Mouse (Mus musculus) bone marrow macrophage, adult 2 months (primary cell): ENCODE data around the gene Inppl1. TPM values are rescaled to one million over a fixed set of nuclear protein-coding genes. Genes with fewer than 3 reads are reported as not detected.

Experiments used
- H3K27ac ChIP-seq: 2 replicates; pipeline ENCODE4 v1.5.1; 2012; ENCODE audit warnings: low read depth, low read length; ENCODE audit not compliant: insufficient read depth
- H3K4me1 ChIP-seq: 2 replicates; pipeline ENCODE4 v1.6.1; 2012; ENCODE audit warnings: low read length; ENCODE audit not compliant: control insufficient read depth, insufficient read depth
- H3K4me3 ChIP-seq: 2 replicates; pipeline ENCODE4 v1.5.1; 2012; ENCODE audit warnings: mild to moderate bottlenecking, low read length, moderate library complexity; ENCODE audit not compliant: insufficient read depth
- CTCF ChIP-seq: IDR thresholded peaks from 2 replicates; pipeline ENCODE4 v1.5.1; 2012; ENCODE audit warnings: low read depth, mild to moderate bottlenecking, low read length, moderate library complexity
- POLR2A ChIP-seq: IDR thresholded peaks from 2 replicates; pipeline ENCODE4 v1.6.1; 2012; ENCODE audit warnings: mild to moderate bottlenecking, low read depth, low read length, borderline replicate concordance
- polyA plus RNA-seq: library from polyadenylated mRNA; stranded (reverse); fragments of >200 nt; gene quantifications from 2 replicates; pipeline ENCODE4 v1.2.4, GENCODE M21; 2012; ENCODE audit not compliant: missing spikeins, insufficient read depth, insufficient read length

Inppl1 gene
- polyA plus RNA-seq, 1 experiment = 115 TPM

GRCm38 (mm10) chr7:101817861-101818401 is 20.1 kb downstream of the Inppl1 start, which contains the start of gene Phox2a:
Gene Phox2a (plus strand): TSS chr7:101818313.
- no peak for TF ChIP-seq POLR2A
- no peak for TF ChIP-seq CTCF
- Histone ChIP-seq H3K4me1 (peaks cover 3% of the 10 kb centered on the region; the same call in 1 of the 2 replicates), H3K27ac (no peak within 1 kb of the TSS), H3K4me3 (no peak within 1 kb of the TSS)

- H3K4me1 ChIP-seq = no peaks in the 10 kb centered on the region
- H3K27ac ChIP-seq = no peak overlapping the region
- TF ChIP-seq CTCF = no peak
- no peak for TF ChIP-seq POLR2A
- no peak overlapping the region for H3K4me3 ChIP-seq
These were observed 61.0 kb downstream of the Inppl1 start for GRCm38 (mm10) chr7:101777053-101777452.

- H3K27ac ChIP-seq = no peak overlapping the region
- no peak for TF ChIP-seq POLR2A
- no peak for TF ChIP-seq CTCF
- H3K4me3 ChIP-seq = no peak overlapping the region
- no peaks in the 10 kb centered on the region for H3K4me1 ChIP-seq
These were observed 65.3 kb downstream of the Inppl1 start for GRCm38 (mm10) chr7:101772687-101773086.

Other genes with a start within 250 kb of the Inppl1 start
- gene Clpb, start 174.6 kb downstream of the Inppl1 start, polyA plus RNA-seq = 9.7 and 13.6 TPM in 2 replicates
- gene Phox2a, start 19.9 kb downstream of the Inppl1 start, polyA plus RNA-seq = not detected in 2 replicates
- gene Folr2, start 19.0 kb upstream of the Inppl1 start, polyA plus RNA-seq = 379 and 471 TPM in 2 replicates
- gene Anapc15, start 25.5 kb upstream of the Inppl1 start, polyA plus RNA-seq = 103 and 112 TPM in 2 replicates
- 1.6 and 1.7 TPM in 2 replicates for gene Folr1, start 32.6 kb upstream of the Inppl1 start, polyA plus RNA-seq
- gene Lamtor1, start 67.7 kb upstream of the Inppl1 start, polyA plus RNA-seq = 205 and 219 TPM in 2 replicates
- gene Tomt, start 68.1 kb upstream of the Inppl1 start, polyA plus RNA-seq = 0.29 TPM in 1 of 2 replicates, not detected in the other
- gene Lrrc51, start 95.7 kb upstream of the Inppl1 start, polyA plus RNA-seq = 3.2 and 3.5 TPM in 2 replicates
- 130 and 145 TPM in 2 replicates for gene Numa1, start 95.9 kb upstream of the Inppl1 start, polyA plus RNA-seq
- gene Il18bp, start 180.5 kb upstream of the Inppl1 start, polyA plus RNA-seq = 13.1 and 13.6 TPM in 2 replicates
- 16.7 and 17.2 TPM in 2 replicates for gene Rnf121, start 227.2 kb upstream of the Inppl1 start, polyA plus RNA-seq
- gene Xndc1, start 227.3 kb upstream of the Inppl1 start, polyA plus RNA-seq = 15.4 and 18.1 TPM in 2 replicates
- 0.23 and 0.35 TPM in 2 replicates for gene Xntrpc, start 227.5 kb upstream of the Inppl1 start, polyA plus RNA-seq
- gene Trpc2, start 244.9 kb upstream of the Inppl1 start, polyA plus RNA-seq = not detected in 2 replicates